Mouse (Mus musculus): ENCODE data around the gene Dusp12. TPM values are rescaled to one million over a fixed set of nuclear protein-coding genes. Genes with fewer than 3 reads are reported as not detected.

Gene Dusp12
- polyA plus RNA-seq, 1 experiment from 2014 or later, result 45.7 TPM

- H3K4me1 ChIP-seq (ENCODE audit: control insufficient read depth, insufficient read depth, low read length), result no peaks in the 10 kb centered on the region
- H3K9me3 ChIP-seq (replicated peaks; ENCODE audit: control insufficient read depth, low read length), result no peaks in the 10 kb centered on the region
- DNase-seq (ENCODE audit: low spot score), result no peak
- H3K4me2 ChIP-seq (ENCODE audit: low read depth, low read length), result no peak overlapping the region
- WGBS, result 92% methylated on average over 3 of the region's 3 CpGs
- no peak overlapping the region for H3K27ac ChIP-seq (replicated peaks; ENCODE audit: low read depth, low read length)
- no peaks in the 10 kb centered on the region for H3K27me3 ChIP-seq (ENCODE audit: control insufficient read depth, insufficient read depth, low read length)
- no peak for ATAC-seq (replicated peaks; ENCODE audit: insufficient number of reproducible peaks, low FRiP score, low TSS enrichment, low read depth)
- peaks cover 3% of the 10 kb centered on the region; the same call in 1 of the 2 replicates for H3K36me3 ChIP-seq (replicated peaks; ENCODE audit: control insufficient read depth, insufficient read depth, low read depth, low read length)
- H3K9ac ChIP-seq (replicated peaks; ENCODE audit: low read length), result no peak overlapping the region
- no peak overlapping the region for H3K4me3 ChIP-seq (ENCODE audit: low read depth, low read length)
Observed at GRCm38 (mm10) chr1:170875676-170876075, 9.7 kb downstream of the Dusp12 start.

- no peak for ATAC-seq (replicated peaks; ENCODE audit: insufficient number of reproducible peaks, low FRiP score, low TSS enrichment, low read depth)
- Histone ChIP-seq H3K4me3 (ENCODE audit: low read depth, low read length) (no peak overlapping the region), H3K27ac (replicated peaks; ENCODE audit: low read depth, low read length) (no peak overlapping the region), H3K4me2 (ENCODE audit: low read depth, low read length) (no peak overlapping the region), H3K9me3 (replicated peaks; ENCODE audit: control insufficient read depth, low read length) (no peaks in the 10 kb centered on the region), H3K9ac (replicated peaks; ENCODE audit: low read length) (no peak overlapping the region), H3K27me3 (ENCODE audit: control insufficient read depth, insufficient read depth, low read length) (no peaks in the 10 kb centered on the region), H3K4me1 (ENCODE audit: control insufficient read depth, insufficient read depth, low read length) (no peaks in the 10 kb centered on the region), H3K36me3 (replicated peaks; ENCODE audit: control insufficient read depth, insufficient read depth, low read depth, low read length) (no peaks in the 10 kb centered on the region)
- WGBS, result 95% methylated on average over 2 of the region's 2 CpGs
- DNase-seq (ENCODE audit: low spot score), result no peak
Observed at GRCm38 (mm10) chr1:170871961-170872360, 13.4 kb downstream of the Dusp12 start.

GRCm38 (mm10) chr1:170871402-170871801 is 13.9 kb downstream of the Dusp12 start:
- H3K36me3 ChIP-seq (replicated peaks; ENCODE audit: control insufficient read depth, insufficient read depth, low read depth, low read length), result no peaks in the 10 kb centered on the region
- H3K27ac ChIP-seq (replicated peaks; ENCODE audit: low read depth, low read length), result no peak overlapping the region
- no peak overlapping the region for H3K4me2 ChIP-seq (ENCODE audit: low read depth, low read length)
- no peak overlapping the region for H3K9ac ChIP-seq (replicated peaks; ENCODE audit: low read length)
- H3K9me3 ChIP-seq (replicated peaks; ENCODE audit: control insufficient read depth, low read length), result no peaks in the 10 kb centered on the region
- ATAC-seq (replicated peaks; ENCODE audit: insufficient number of reproducible peaks, low FRiP score, low TSS enrichment, low read depth) (no peak), DNase-seq (ENCODE audit: low spot score) (no peak)
- no peaks in the 10 kb centered on the region for H3K27me3 ChIP-seq (ENCODE audit: control insufficient read depth, insufficient read depth, low read length)
- no peaks in the 10 kb centered on the region for H3K4me1 ChIP-seq (ENCODE audit: control insufficient read depth, insufficient read depth, low read length)
- 84% methylated on average over 6 of the region's 6 CpGs for WGBS
- H3K4me3 ChIP-seq (ENCODE audit: low read depth, low read length), result no peak overlapping the region

DNA sequence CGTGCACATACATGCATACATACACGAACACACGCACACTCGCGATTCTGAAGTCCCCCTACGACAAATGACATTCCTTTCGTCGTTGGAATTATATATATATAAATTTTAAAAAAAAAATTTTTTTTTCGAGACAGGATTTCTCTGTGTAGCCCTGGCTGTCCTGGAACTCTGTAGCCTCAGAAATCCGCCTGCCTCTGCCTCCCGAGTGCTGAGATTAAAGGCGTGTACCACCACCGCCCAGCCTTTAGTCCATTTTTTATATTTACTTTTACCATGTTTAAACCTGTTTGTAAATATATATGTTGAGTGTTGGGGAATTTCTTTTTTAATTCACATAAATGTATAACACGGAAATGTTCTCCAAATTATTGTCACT is 16.4 kb downstream of the Dusp12 start:
- no peaks in the 10 kb centered on the region for H3K9me3 ChIP-seq (replicated peaks; ENCODE audit: control insufficient read depth, low read length)
- H3K4me2 ChIP-seq (ENCODE audit: low read depth, low read length), result peak overlapping the region; percentile 55
- H3K4me1 ChIP-seq (ENCODE audit: control insufficient read depth, insufficient read depth, low read length), result no peaks in the 10 kb centered on the region
- no peaks in the 10 kb centered on the region for H3K36me3 ChIP-seq (replicated peaks; ENCODE audit: control insufficient read depth, insufficient read depth, low read depth, low read length)
- ATAC-seq (replicated peaks; ENCODE audit: insufficient number of reproducible peaks, low FRiP score, low TSS enrichment, low read depth) (0 out of 2 replicates have a peak, but pooled peaks have one; percentile 17), DNase-seq (ENCODE audit: low spot score) (no peak)
- peak overlapping the region; percentile 77 for H3K4me3 ChIP-seq (ENCODE audit: low read depth, low read length)
- 22% methylated on average over 14 of the region's 14 CpGs for WGBS
- no peaks in the 10 kb centered on the region for H3K27me3 ChIP-seq (ENCODE audit: control insufficient read depth, insufficient read depth, low read length)
- H3K9ac ChIP-seq (replicated peaks; ENCODE audit: low read length), result peak overlapping the region; percentile 59
- H3K27ac ChIP-seq (replicated peaks; ENCODE audit: low read depth, low read length), result no peak overlapping the region

DNA sequence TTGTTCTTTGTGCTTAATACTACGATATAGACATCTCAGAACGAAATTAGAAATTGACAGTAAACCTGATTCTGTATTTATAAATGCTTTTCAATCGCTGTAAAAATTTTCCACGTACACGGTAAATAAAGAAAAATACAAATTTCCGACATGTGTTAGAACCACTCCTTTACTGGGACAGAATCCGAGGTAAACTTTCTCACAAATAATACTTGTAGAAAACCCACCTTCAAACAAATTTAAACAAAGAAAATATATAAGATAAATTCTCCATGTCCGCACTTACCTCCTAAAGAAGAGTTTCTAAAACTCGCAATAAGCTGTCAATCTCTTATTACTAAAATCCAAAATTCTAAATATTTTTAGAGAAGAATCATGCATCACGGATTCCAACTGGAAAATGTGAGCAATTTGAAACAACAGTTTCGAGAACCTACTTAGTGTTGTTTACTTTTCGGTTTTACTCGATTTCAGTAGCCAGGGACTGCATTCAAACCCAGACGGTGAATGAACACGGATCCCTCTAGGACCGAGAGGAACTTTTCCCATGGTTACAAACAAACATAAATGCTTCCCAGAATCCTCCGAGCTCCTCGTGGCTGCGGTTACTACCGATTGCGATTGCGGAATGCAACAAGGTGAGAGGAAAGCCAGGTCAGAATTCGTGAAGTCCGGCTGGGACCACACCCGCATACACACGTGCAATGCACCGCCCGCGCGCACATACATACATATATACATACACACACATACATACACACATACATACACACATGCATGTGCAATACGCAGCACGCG is 17.0 kb downstream of the Dusp12 start:
- no peak overlapping the region for H3K27ac ChIP-seq (replicated peaks; ENCODE audit: low read depth, low read length)

DNA sequence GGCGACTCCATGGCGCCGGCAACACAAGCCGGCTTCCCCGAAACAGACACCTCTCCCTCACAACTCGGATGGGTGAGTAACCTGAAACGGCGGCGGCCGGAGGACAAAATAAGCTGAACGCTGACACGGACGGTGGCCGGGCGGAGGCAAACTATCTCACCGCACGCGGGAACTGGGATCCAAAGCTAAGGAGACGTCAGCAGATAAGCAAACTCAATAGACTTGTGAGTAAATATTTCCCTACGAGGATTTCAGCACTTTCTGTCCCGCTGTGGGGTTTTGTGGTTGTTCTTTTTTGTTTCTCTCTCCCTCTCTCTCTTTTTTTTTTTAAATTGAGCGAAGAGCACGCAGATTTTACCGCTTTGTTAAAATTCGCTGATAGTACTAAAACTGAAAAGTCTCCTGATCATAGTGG is 17.6 kb downstream of the Dusp12 start, which contains the start of gene Atf6:
Gene Atf6 (minus strand): TSS at position 81 of the 415 bp plus-strand sequence.
- no peaks in the 10 kb centered on the region for H3K9me3 ChIP-seq (replicated peaks; ENCODE audit: control insufficient read depth, low read length)
- H3K4me1 ChIP-seq (ENCODE audit: control insufficient read depth, insufficient read depth, low read length), result no peaks in the 10 kb centered on the region
- peak within 1 kb of the TSS; percentile 72 for H3K9ac ChIP-seq (replicated peaks; ENCODE audit: low read length)
- DNase-seq (ENCODE audit: low spot score) (peak; percentile 95), ATAC-seq (replicated peaks; ENCODE audit: insufficient number of reproducible peaks, low FRiP score, low TSS enrichment, low read depth) (no peak; the same call in none of the 2 replicates)
- peak within 1 kb of the TSS; percentile 75 for H3K4me2 ChIP-seq (ENCODE audit: low read depth, low read length)
- no peaks in the 10 kb centered on the region for H3K27me3 ChIP-seq (ENCODE audit: control insufficient read depth, insufficient read depth, low read length)
- no peaks in the 10 kb centered on the region for H3K36me3 ChIP-seq (replicated peaks; ENCODE audit: control insufficient read depth, insufficient read depth, low read depth, low read length)
- WGBS, result 0% methylated on average over 25 of the region's 25 CpGs
- peak within 1 kb of the TSS; percentile 77 for H3K4me3 ChIP-seq (ENCODE audit: low read depth, low read length)
- peak within 1 kb of the TSS; percentile 47; the same call in 1 of the 2 replicates for H3K27ac ChIP-seq (replicated peaks; ENCODE audit: low read depth, low read length)

More for the DNA sequence above, 17.0 kb downstream of the Dusp12 start:
- peak overlapping the region; percentile 75 for H3K4me2 ChIP-seq (ENCODE audit: low read depth, low read length)
- H3K4me3 ChIP-seq (ENCODE audit: low read depth, low read length), result peak overlapping the region; percentile 77
- H3K9ac ChIP-seq (replicated peaks; ENCODE audit: low read length), result peak overlapping the region; percentile 59
- DNase-seq (ENCODE audit: low spot score), result peak; percentile 96
- no peaks in the 10 kb centered on the region for H3K9me3 ChIP-seq (replicated peaks; ENCODE audit: control insufficient read depth, low read length)
- H3K4me1 ChIP-seq (ENCODE audit: control insufficient read depth, insufficient read depth, low read length), result no peaks in the 10 kb centered on the region
- H3K36me3 ChIP-seq (replicated peaks; ENCODE audit: control insufficient read depth, insufficient read depth, low read depth, low read length), result no peaks in the 10 kb centered on the region
- under 1% methylated on average over 33 of the region's 33 CpGs for WGBS
- ATAC-seq (replicated peaks; ENCODE audit: insufficient number of reproducible peaks, low FRiP score, low TSS enrichment, low read depth), result peak; percentile 70
- no peaks in the 10 kb centered on the region for H3K27me3 ChIP-seq (ENCODE audit: control insufficient read depth, insufficient read depth, low read length)

DNA sequence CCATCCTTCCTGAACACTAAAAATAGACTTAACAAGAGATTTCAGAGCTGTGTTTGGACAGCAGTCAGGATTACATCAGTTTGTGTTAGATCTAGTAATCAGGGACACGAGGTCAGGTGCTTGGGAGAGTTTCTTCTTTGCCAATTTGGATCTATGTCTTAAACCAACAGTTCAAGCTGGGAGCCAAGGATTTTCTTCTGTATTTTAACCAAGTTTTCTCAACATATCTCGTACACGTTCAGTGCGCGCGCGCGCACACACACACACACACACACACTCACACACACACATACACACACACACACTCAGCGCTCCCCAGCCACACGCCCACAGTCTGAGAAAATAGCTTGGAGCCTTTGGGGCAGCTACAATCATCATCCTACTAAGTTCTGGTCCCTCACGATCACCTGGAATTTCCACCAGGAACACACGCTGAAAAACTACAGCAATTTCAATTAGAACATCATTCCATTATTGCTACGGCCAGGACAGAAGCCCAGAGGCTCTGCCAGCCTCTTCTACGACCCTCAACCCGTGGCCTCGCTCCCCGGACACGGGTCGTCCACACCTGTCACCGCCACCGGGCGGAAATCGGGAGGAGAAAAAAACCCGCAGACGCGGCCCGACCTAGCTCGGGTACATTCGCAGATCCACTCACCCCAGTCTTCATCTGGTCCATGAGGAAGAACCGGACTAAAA is 18.2 kb downstream of the Dusp12 start:
- 2% methylated on average over 30 of the region's 30 CpGs for WGBS
- Histone ChIP-seq H3K4me2 (ENCODE audit: low read depth, low read length) (peak overlapping the region; percentile 75), H3K9me3 (replicated peaks; ENCODE audit: control insufficient read depth, low read length) (no peaks in the 10 kb centered on the region), H3K36me3 (replicated peaks; ENCODE audit: control insufficient read depth, insufficient read depth, low read depth, low read length) (no peaks in the 10 kb centered on the region), H3K27me3 (ENCODE audit: control insufficient read depth, insufficient read depth, low read length) (no peaks in the 10 kb centered on the region), H3K4me3 (ENCODE audit: low read depth, low read length) (peak overlapping the region; percentile 77), H3K9ac (replicated peaks; ENCODE audit: low read length) (peak overlapping the region; percentile 72), H3K4me1 (ENCODE audit: control insufficient read depth, insufficient read depth, low read length) (no peaks in the 10 kb centered on the region), H3K27ac (replicated peaks; ENCODE audit: low read depth, low read length) (peak overlapping the region; percentile 47; the same call in 1 of the 2 replicates)
- DNase-seq (ENCODE audit: low spot score), result no peak
- ATAC-seq (replicated peaks; ENCODE audit: insufficient number of reproducible peaks, low FRiP score, low TSS enrichment, low read depth), result peak; percentile 64

DNA sequence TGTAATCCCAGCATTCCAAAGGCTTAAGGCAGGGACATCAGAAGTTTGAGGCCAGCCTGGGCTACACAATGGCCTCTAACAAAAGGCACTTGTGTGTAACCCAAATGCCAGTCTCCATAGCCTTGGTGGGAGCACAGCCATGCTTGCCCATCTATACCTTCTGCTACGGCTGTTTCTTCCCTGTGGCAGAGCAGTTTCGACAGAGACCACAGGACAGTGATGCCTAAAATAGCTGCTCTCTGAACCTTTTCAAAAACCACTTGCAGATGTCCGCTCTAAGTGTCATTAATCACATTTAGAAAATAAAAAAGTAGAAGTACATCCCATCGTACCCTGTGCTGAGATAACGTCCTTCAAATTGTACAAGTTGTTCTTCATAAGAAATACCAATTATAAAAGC is 19.9 kb downstream of the Dusp12 start:
- 82% methylated on average over 5 of the region's 5 CpGs for WGBS
- no peak for ATAC-seq (replicated peaks; ENCODE audit: insufficient number of reproducible peaks, low FRiP score, low TSS enrichment, low read depth)
- H3K27me3 ChIP-seq (ENCODE audit: control insufficient read depth, insufficient read depth, low read length), result no peaks in the 10 kb centered on the region

More for the DNA sequence above, 19.9 kb downstream of the Dusp12 start:
- Histone ChIP-seq H3K4me1 (ENCODE audit: control insufficient read depth, insufficient read depth, low read length) (no peaks in the 10 kb centered on the region), H3K9me3 (replicated peaks; ENCODE audit: control insufficient read depth, low read length) (no peaks in the 10 kb centered on the region), H3K27ac (replicated peaks; ENCODE audit: low read depth, low read length) (no peak overlapping the region), H3K9ac (replicated peaks; ENCODE audit: low read length) (no peak overlapping the region), H3K4me3 (ENCODE audit: low read depth, low read length) (no peak overlapping the region), H3K36me3 (replicated peaks; ENCODE audit: control insufficient read depth, insufficient read depth, low read depth, low read length) (no peaks in the 10 kb centered on the region), H3K4me2 (ENCODE audit: low read depth, low read length) (no peak overlapping the region)
- DNase-seq (ENCODE audit: low spot score), result no peak

Data from embryonic facial prominence, embryonic 11.5 days (tissue).